Mouse (Mus musculus) liver, postnatal 0 days (tissue): ENCODE results near the gene Nup210l.
"Not testable (repeated sequence)": the region's sequence is repeated elsewhere in the genome, so short reads cannot be mapped to it uniquely, and the experiment has no call there.

Source experiments
- CTCF ChIP-seq: sonication (generic); IDR thresholded peaks from 2 replicates; pipeline ENCODE4 v1.5.1; 2016; ENCODE audit warnings: antibody characterized with exemption, low read depth
- EP300 ChIP-seq: IDR thresholded peaks from 2 replicates; pipeline ENCODE4 v1.6.1; 2016; ENCODE audit warnings: antibody characterized with exemption, low read depth, mild to moderate bottlenecking

DNA sequence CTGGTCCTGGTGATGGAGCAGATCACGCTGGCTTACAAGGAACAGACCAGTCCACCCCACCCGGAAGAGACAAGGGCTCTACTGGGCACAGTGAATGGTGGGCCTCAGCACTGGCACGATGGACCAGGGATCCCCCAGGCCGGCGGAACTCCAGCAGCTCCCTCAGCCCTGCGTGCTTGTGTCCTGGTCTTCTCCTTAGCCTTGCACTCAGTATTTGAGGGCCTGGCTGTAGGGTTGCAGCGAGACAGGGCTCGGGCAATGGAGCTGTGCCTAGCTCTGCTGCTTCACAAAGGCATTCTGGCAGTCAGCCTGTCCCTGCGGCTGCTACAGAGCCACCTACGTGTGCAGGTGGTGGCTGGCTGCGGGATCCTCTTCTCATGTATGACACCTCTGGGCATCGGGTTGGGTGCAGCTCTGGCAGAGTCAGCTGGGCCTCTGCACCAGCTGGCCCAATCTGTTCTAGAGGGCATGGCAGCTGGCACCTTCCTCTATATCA lies 147.8 kb downstream of the Nup210l start:
- not testable (repeated sequence) for TF ChIP-seq EP300, CTCF
